Mouse (Mus musculus): ENCODE measurements around the gene Rela.

GRCm38 (mm10) chr19:5689565-5690342 is 52.5 kb downstream of the Rela start:
- no peak for TF ChIP-seq CTCF (IDR thresholded peaks at IDR 0.05; ENCODE audit: borderline replicate concordance, control insufficient read depth, extremely low read depth, insufficient read depth, low read length, poor library complexity)
- peak; percentile 67 for TF ChIP-seq POLR2A (IDR thresholded peaks at IDR 0.05; ENCODE audit: control insufficient read depth, extremely low read depth, insufficient read depth, low read length, poor library complexity)
